In genomic region chr5:93017678-93018077, GRCm38 (mm10) we compare ENCODE assay signal across 23 mouse cellular contexts. TPM values are rescaled to one million over a fixed set of nuclear protein-coding genes. Genes with fewer than 3 reads are reported as not detected.
A peak's percentile ranks its signal among the peaks of the same experiment; 100 is the strongest.
DNase-seq lines count a peak whose midpoint lies in the region; ATAC-seq and TF ChIP-seq lines count a peak whose summit lies in the region.
"Had no signal": no experiment of that assay in that cellular context is flagged by ENCODE, and none has a peak within 500 bp of the region (broad histone marks: within the 10 kb centered on the region; RNA-seq: fewer than 3 reads in every experiment).

No protein-coding gene starts in this region.

- H3K27ac ChIP-seq in intestine, postnatal 0 days (ENCODE audit: low read depth, low read length), result no peak overlapping the region
- H3K27ac ChIP-seq in intestine, embryonic 15.5 days, result no peak overlapping the region
- no peak overlapping the region for H3K27ac ChIP-seq in lung, embryonic 16.5 days (ENCODE audit: low read length)
- no peak overlapping the region for H3K27ac ChIP-seq in stomach, postnatal 0 days (replicated peaks)
- H3K27ac ChIP-seq: hindbrain, embryonic 15.5 days; liver, embryonic 13.5 days; midbrain, embryonic 15.5 days; neural tube, embryonic 13.5 days had no signal

- in situ Hi-C loops in Patski (cut with MboI; ENCODE audit: low pct_unique_long_range_greater_than_20kb), result no loop called here

- H3K9ac ChIP-seq in intestine, postnatal 0 days (ENCODE audit: low read depth, low read length), result no peak overlapping the region
- no peak overlapping the region for H3K9ac ChIP-seq in intestine, embryonic 15.5 days
- H3K9ac ChIP-seq in lung, embryonic 16.5 days (ENCODE audit: low read length), result no peak overlapping the region
- H3K9ac ChIP-seq in stomach, postnatal 0 days (ENCODE audit: low read length), result no peak overlapping the region
- H3K9ac ChIP-seq: forebrain, postnatal 0 days; hindbrain, embryonic 15.5 days; liver, embryonic 13.5 days; midbrain, embryonic 15.5 days; neural tube, embryonic 13.5 days had no signal

- CTCF ChIA-PET in Patski (lab: Charles Lee), result interaction anchor here (1.4 to 1.7 kb wide), 2 partner anchors 63 to 148 kb away, joined by 3 to 4 read pairs; no protein-coding TSS in a partner anchor

- no peak for ATAC-seq in intestine, postnatal 0 days
- no peak for ATAC-seq in intestine, embryonic 15.5 days
- ATAC-seq in lung, embryonic 16.5 days (ENCODE audit: low read depth), result peak; percentile 66; the same call in 1 of the 2 replicates
- no peak for ATAC-seq in Patski
- ATAC-seq in stomach, postnatal 0 days (ENCODE audit: low FRiP score, low TSS enrichment), result no peak
- ATAC-seq: forebrain, postnatal 0 days; midbrain, embryonic 15.5 days had no signal

- H3K4me3 ChIP-seq in intestine, postnatal 0 days (ENCODE audit: low read depth, low read length), result no peak overlapping the region
- H3K4me3 ChIP-seq in intestine, embryonic 15.5 days (replicated peaks), result no peak overlapping the region
- H3K4me3 ChIP-seq in lung, embryonic 16.5 days (ENCODE audit: low read length), result no peak overlapping the region
- no peak overlapping the region for H3K4me3 ChIP-seq in stomach, postnatal 0 days (ENCODE audit: low read depth, low read length)
- H3K4me3 ChIP-seq: hindbrain, embryonic 15.5 days; liver, embryonic 13.5 days; midbrain, embryonic 15.5 days; myocyte; neural tube, embryonic 13.5 days had no signal

- H3K27me3 ChIP-seq in intestine, postnatal 0 days (replicated peaks; ENCODE audit: control insufficient read depth, insufficient read depth, low read length), result no peaks in the 10 kb centered on the region
- H3K27me3 ChIP-seq in intestine, embryonic 15.5 days (replicated peaks), result no peaks in the 10 kb centered on the region
- no peaks in the 10 kb centered on the region for H3K27me3 ChIP-seq in lung, embryonic 16.5 days (ENCODE audit: control insufficient read depth, insufficient read depth, low read depth, low read length)
- no peaks in the 10 kb centered on the region for H3K27me3 ChIP-seq in Patski
- no peaks in the 10 kb centered on the region for H3K27me3 ChIP-seq in stomach, postnatal 0 days (ENCODE audit: control insufficient read depth, insufficient read depth, low read length)
- H3K27me3 ChIP-seq: hindbrain, embryonic 15.5 days; liver, embryonic 13.5 days; midbrain, embryonic 15.5 days; neural tube, embryonic 13.5 days had no signal

- 0 out of 2 replicates have a peak, but pooled peaks cover 6% of the 10 kb centered on the region for H3K4me1 ChIP-seq in intestine, postnatal 0 days (replicated peaks; ENCODE audit: control insufficient read depth, insufficient read depth, low read length)
- H3K4me1 ChIP-seq in intestine, embryonic 15.5 days (replicated peaks), result peaks cover 5% of the 10 kb centered on the region; the same call in 1 of the 2 replicates
- no peaks in the 10 kb centered on the region for H3K4me1 ChIP-seq in lung, embryonic 16.5 days (replicated peaks; ENCODE audit: control insufficient read depth, insufficient read depth, low read length)
- H3K4me1 ChIP-seq in stomach, postnatal 0 days (replicated peaks; ENCODE audit: control insufficient read depth, insufficient read depth), result no peaks in the 10 kb centered on the region
- H3K4me1 ChIP-seq: hindbrain, embryonic 15.5 days; liver, embryonic 13.5 days; midbrain, embryonic 15.5 days; neural tube, embryonic 13.5 days had no signal

- POLR2A ChIA-PET in Patski (lab: Charles Lee), result no interaction called here

- no peaks in the 10 kb centered on the region for H3K36me3 ChIP-seq in intestine, postnatal 0 days (ENCODE audit: control insufficient read depth, insufficient read depth)
- H3K36me3 ChIP-seq in intestine, embryonic 15.5 days, result no peaks in the 10 kb centered on the region
- H3K36me3 ChIP-seq in lung, embryonic 16.5 days (ENCODE audit: control insufficient read depth, insufficient read depth, low read length), result no peaks in the 10 kb centered on the region
- no peaks in the 10 kb centered on the region for H3K36me3 ChIP-seq in stomach, postnatal 0 days (ENCODE audit: control insufficient read depth, insufficient read depth, low read length)
- H3K36me3 ChIP-seq: hindbrain, embryonic 15.5 days; liver, embryonic 13.5 days; midbrain, embryonic 15.5 days; neural tube, embryonic 13.5 days had no signal

- no peaks in the 10 kb centered on the region for H3K9me3 ChIP-seq in intestine, postnatal 0 days (ENCODE audit: control insufficient read depth)
- no peaks in the 10 kb centered on the region for H3K9me3 ChIP-seq in intestine, embryonic 15.5 days
- peaks cover 5% of the 10 kb centered on the region; the same call in 1 of the 2 replicates for H3K9me3 ChIP-seq in lung, embryonic 16.5 days (ENCODE audit: control insufficient read depth, low read length)
- no peaks in the 10 kb centered on the region for H3K9me3 ChIP-seq in stomach, postnatal 0 days (ENCODE audit: control insufficient read depth, low read length)
- H3K9me3 ChIP-seq: hindbrain, embryonic 15.5 days; liver, embryonic 13.5 days; midbrain, embryonic 15.5 days; neural tube, embryonic 13.5 days had no signal

- TF ChIP-seq EP300 in stomach, postnatal 0 days (optimal IDR thresholded peaks at IDR 0.05), result no peak

- DNase-seq in lung, postnatal 36 days, result no peak
- DNase-seq in Patski (ENCODE audit: low read depth, low spot score), result no peak
- no peak for DNase-seq in stomach, postnatal 0 days (ENCODE audit: low spot score)
- no peak for DNase-seq in adrenal gland, adult 2 months
- DNase-seq: adrenal gland, postnatal 36 days; cerebellum, adult 9-10 months; forebrain, postnatal 0 days; gastrocnemius, postnatal 36 days; kidney, adult 11 months; kidney, postnatal 10 days; liver, embryonic 13.5 days; lung, postnatal 10 days; thymus, postnatal 25 days had no signal

- H3K4me2 ChIP-seq in intestine, postnatal 0 days (replicated peaks; ENCODE audit: low read depth), result no peak overlapping the region
- no peak overlapping the region for H3K4me2 ChIP-seq in intestine, embryonic 15.5 days (replicated peaks)
- H3K4me2 ChIP-seq in lung, embryonic 16.5 days (ENCODE audit: low read depth, low read length), result no peak overlapping the region
- no peak overlapping the region for H3K4me2 ChIP-seq in stomach, postnatal 0 days (replicated peaks; ENCODE audit: low read depth)
- H3K4me2 ChIP-seq: hindbrain, embryonic 15.5 days; liver, embryonic 13.5 days; midbrain, embryonic 15.5 days; neural tube, embryonic 13.5 days had no signal

- TF ChIP-seq CTCF in intestine, postnatal 0 days (IDR thresholded peaks at IDR 0.05; ENCODE audit: low read depth), result peak; percentile 61
- peak; percentile 49 for TF ChIP-seq CTCF in Patski (IDR thresholded peaks at IDR 0.05)
- TF ChIP-seq CTCF in stomach, postnatal 0 days (IDR thresholded peaks at IDR 0.05; ENCODE audit: low read depth), result peak; percentile 56

- 40% methylated on average over 3 of the region's 3 CpGs for WGBS in intestine, postnatal 0 days
- 55% methylated on average over 3 of the region's 3 CpGs for WGBS in intestine, embryonic 15.5 days
- WGBS in lung, embryonic 16.5 days, result 39% methylated on average over 3 of the region's 3 CpGs
- 33% methylated on average over 3 of the region's 3 CpGs for WGBS in stomach, postnatal 0 days

RNA-seq across cellular contexts. Expression of gene Sowahb, which starts 27.1 kb away (rescaled TPM):
- 16.1 and 18.0 TPM in 2 replicates for polyA plus RNA-seq in intestine, postnatal 0 days (2015; fragmentation: Nextera tagmentation; extraction: Ambion mirVana)
- polyA plus RNA-seq in intestine, embryonic 15.5 days (2015; fragmentation: Nextera tagmentation; extraction: Ambion mirVana), result 5.8 and 6.1 TPM in 2 replicates
- 1.2 and 1.4 TPM in 2 replicates for polyA plus RNA-seq in lung, embryonic 16.5 days (2015; fragmentation: Nextera tagmentation; extraction: Ambion mirVana)
- polyA plus RNA-seq in Patski (2021), result 0.18 TPM
- 1.7 and 2.1 TPM in 2 replicates for polyA plus RNA-seq in stomach, postnatal 0 days (2015; fragmentation: Nextera tagmentation; extraction: Ambion mirVana)
- total RNA-seq in adrenal gland, adult 2 months (2021), result under 1 TPM in 1 of 2 experiments, not detected in 1; 0.07 TPM
- polyA plus RNA-seq in adrenal gland, adult 2 months (2012; rRNA removed), result not detected in 2 replicates
- total RNA-seq: adrenal gland, postnatal 36 days; common myeloid progenitor, adult 5-6 weeks; gastrocnemius, postnatal 36 days; hematopoietic stem cell, adult 5-6 weeks; megakaryocyte, adult 5-6 weeks had no signal
- polyA plus RNA-seq: hindbrain, embryonic 15.5 days; myocyte; neural tube, embryonic 13.5 days had no signal
